ENCODE assay signal across 8 mouse cellular contexts in the genomic region with DNA sequence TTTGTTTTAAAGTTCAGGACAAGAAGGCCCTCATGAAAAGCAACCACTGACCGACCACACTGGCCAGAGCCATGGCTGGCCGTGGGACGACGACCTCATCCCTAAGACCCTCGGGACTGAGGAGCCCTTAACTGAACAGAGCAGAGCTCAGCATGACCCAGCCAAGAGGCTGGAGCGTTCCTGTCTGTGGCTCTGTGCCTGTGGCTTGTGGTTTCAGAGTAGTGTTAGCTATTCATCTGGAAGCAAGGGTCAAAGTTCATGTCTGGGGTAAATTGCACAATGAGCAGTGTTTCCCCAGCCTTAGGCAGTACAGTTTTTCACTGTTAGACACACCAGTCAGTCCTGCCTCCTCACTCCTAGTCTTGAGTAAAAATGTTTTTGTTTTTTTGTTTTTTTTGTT. TPM values are rescaled to one million over a fixed set of nuclear protein-coding genes. Genes with fewer than 3 reads are reported as not detected.
DNase-seq lines count a peak whose midpoint lies in the region.

No protein-coding gene starts in this region.

- peak; percentile 40 for DNase-seq in gastrocnemius, postnatal 25 days
- no peak for DNase-seq in gastrocnemius, postnatal 4 days (ENCODE audit: low spot score in 2 of 2)
- peak; percentile 33 for DNase-seq in adrenal gland, adult 8-10 months
- DNase-seq in kidney, adult 8-10 months = peak; percentile 66 to 82
- DNase-seq in lung, postnatal 10 days = peak; percentile 72
- no peak for DNase-seq in right cerebral cortex, adult 18-20 months
- DNase-seq in c-Kit-positive CD71-positive TER-119-positive erythroid progenitor cells, embryonic 14.5 days (ENCODE audit: low spot score) = no peak
- no peak for DNase-seq in spleen, postnatal 4 days (ENCODE audit: low spot score in 2 of 2)

RNA-seq across cellular contexts. Expression of a gene that starts 11.3 kb away (rescaled TPM):
- total RNA-seq in gastrocnemius, postnatal 25 days (2021) = 1 to 10 TPM; 1.5 to 3.5 TPM
- 10 to 100 TPM; 31.9 to 40.7 TPM for total RNA-seq in gastrocnemius, postnatal 4 days (2021)
- total RNA-seq in adrenal gland, adult 8-10 months (2022) = 10 to 100 TPM in 1 of 4 experiments, 1 to 10 TPM in 3; 4.4 to 10.0 (median 7.4) TPM

RNA-seq across cellular contexts. Expression of a gene that starts 52.3 kb away (rescaled TPM):
- total RNA-seq in gastrocnemius, postnatal 25 days (2021) = 100 to 1,000 TPM; 265 to 292 TPM
- 100 to 1,000 TPM; 193 to 208 TPM for total RNA-seq in gastrocnemius, postnatal 4 days (2021)
- total RNA-seq in adrenal gland, adult 8-10 months (2022) = 100 to 1,000 TPM; 310 to 390 (median 354) TPM

Comparison
In these comparisons a context has a peak if more than half of its experiments do, and no peak if none do; other contexts are left out.
1. DNase-seq: peak in gastrocnemius, postnatal 25 days (single experiment), adrenal gland, adult 8-10 months (single experiment), kidney, adult 8-10 months (2 of 2) and lung, postnatal 10 days (single experiment); none in gastrocnemius, postnatal 4 days (0 of 2), right cerebral cortex, adult 18-20 months (single experiment), c-Kit-positive CD71-positive TER-119-positive erythroid progenitor cells, embryonic 14.5 days (single experiment) and spleen, postnatal 4 days (0 of 2).